Comparison of ENCODE assay signal across 26 mouse cellular contexts in genomic region chr7:28326457-28326856, GRCm38 (mm10). TPM values are rescaled to one million over a fixed set of nuclear protein-coding genes. Genes with fewer than 3 reads are reported as not detected.
DNase-seq lines count a peak whose midpoint lies in the region; ATAC-seq and TF ChIP-seq lines count a peak whose summit lies in the region.
"Had no signal": no experiment of that assay in that cellular context is flagged by ENCODE, and none has a peak within 500 bp of the region (broad histone marks: within the 10 kb centered on the region; RNA-seq: fewer than 3 reads in every experiment).

No protein-coding gene starts in this region.

- peak; percentile 30 for DNase-seq in CD4-positive, CD25-positive, alpha-beta regulatory T cell, adult 2 months (ENCODE audit: low read depth, low spot score)
- no peak for DNase-seq in layer of hippocampus, adult 2 months (ENCODE audit: low spot score in 2 of 2)
- no peak for DNase-seq in layer of hippocampus, adult 11-12 months (ENCODE audit: low spot score)
- DNase-seq in retina, embryonic 14.5 days (ENCODE audit: low spot score), result peak; percentile 31
- DNase-seq in retina, postnatal 1 day, result no peak
- no peak for DNase-seq in adrenal gland, adult 18-20 months (ENCODE audit: low spot score in 2 of 2)
- DNase-seq in spleen, postnatal 4 days (ENCODE audit: low spot score in 2 of 2), result no peak
- DNase-seq: adrenal gland, postnatal 10 days; cerebellum, adult 9-11 months; heart, postnatal 14 days; midbrain, embryonic 14.5 days; right cerebral cortex, postnatal 25 days had no signal

- no peak overlapping the region for H3K27ac ChIP-seq in layer of hippocampus, adult 2 months
- H3K27ac ChIP-seq: forebrain, embryonic 15.5 days; hindbrain, embryonic 13.5 days; limb, embryonic 10.5 days; liver, embryonic 12.5 days; lung, embryonic 15.5 days; neural tube, embryonic 15.5 days had no signal

- H3K4me3 ChIP-seq in layer of hippocampus, adult 2 months, result no peak overlapping the region
- H3K4me3 ChIP-seq: forebrain, embryonic 15.5 days; heart, embryonic 12.5 days; hindbrain, embryonic 13.5 days; limb, embryonic 10.5 days; liver, embryonic 12.5 days; lung, embryonic 15.5 days; myocyte; neural tube, embryonic 15.5 days had no signal

- TF ChIP-seq CTCF in layer of hippocampus, adult 2 months (conservative IDR thresholded peaks at IDR 0.05), result peak; percentile 67

- ATAC-seq in CD4-positive, CD25-positive, alpha-beta regulatory T cell, adult 4 months, result no peak
- ATAC-seq: forebrain, embryonic 15.5 days; intestine, embryonic 16.5 days; liver, embryonic 12.5 days; Patski had no signal

RNA-seq across cellular contexts. Expression of gene Supt5, which starts 12.1 kb away (rescaled TPM):
- polyA plus RNA-seq in CD4-positive, CD25-positive, alpha-beta regulatory T cell, adult 4 months (2017; shearing (Covaris generic)), result 100 to 1,000 TPM; 121 to 229 TPM
- total RNA-seq in layer of hippocampus, adult 2 months (2021), result 100 to 1,000 TPM; 117 to 123 TPM
- 100 to 1,000 TPM; 143 to 193 TPM for total RNA-seq in adrenal gland, adult 18-20 months (2021)

RNA-seq across cellular contexts. Expression of gene Timm50, which starts 14.6 kb away (rescaled TPM):
- 10 to 100 TPM; 35.3 to 36.3 TPM for polyA plus RNA-seq in CD4-positive, CD25-positive, alpha-beta regulatory T cell, adult 4 months (2017; shearing (Covaris generic))
- 10 to 100 TPM; 37.8 to 38.5 TPM for total RNA-seq in layer of hippocampus, adult 2 months (2021)
- total RNA-seq in adrenal gland, adult 18-20 months (2021), result 10 to 100 TPM; 72.4 to 98.0 TPM

RNA-seq across cellular contexts. Expression of gene Rps16, which starts 24.0 kb away (rescaled TPM):
- polyA plus RNA-seq in CD4-positive, CD25-positive, alpha-beta regulatory T cell, adult 4 months (2017; shearing (Covaris generic)), result 1,000 to 10,000 TPM; 1,259 to 1,457 TPM
- 100 to 1,000 TPM; 490 to 496 TPM for total RNA-seq in layer of hippocampus, adult 2 months (2021)
- total RNA-seq in adrenal gland, adult 18-20 months (2021), result 100 to 1,000 TPM; 983 to 986 TPM

RNA-seq across cellular contexts. Expression of gene Dll3, which starts 24.4 kb away (rescaled TPM):
- polyA plus RNA-seq in CD4-positive, CD25-positive, alpha-beta regulatory T cell, adult 4 months (2017; shearing (Covaris generic)), result not detected
- total RNA-seq in layer of hippocampus, adult 2 months (2021), result 1 to 10 TPM; 1.8 to 1.9 TPM
- total RNA-seq in adrenal gland, adult 18-20 months (2021), result under 1 TPM in 1 of 2 experiments, not detected in 1; 0.35 TPM
- total RNA-seq: heart, postnatal 14 days; megakaryocyte, adult 5-6 weeks had no signal
- polyA plus RNA-seq: spleen, adult 2 months had no signal

RNA-seq across cellular contexts. Expression of gene Selenov, which starts 35.5 kb away (rescaled TPM):
- not detected for polyA plus RNA-seq in CD4-positive, CD25-positive, alpha-beta regulatory T cell, adult 4 months (2017; shearing (Covaris generic))
- under 1 TPM; 0.38 to 0.79 TPM for total RNA-seq in layer of hippocampus, adult 2 months (2021)
- not detected for total RNA-seq in adrenal gland, adult 18-20 months (2021)
- total RNA-seq: heart, postnatal 14 days; megakaryocyte, adult 5-6 weeks had no signal
- polyA plus RNA-seq: embryonic facial prominence, embryonic 14.5 days; heart, embryonic 12.5 days; limb, embryonic 10.5 days; liver, embryonic 12.5 days; lung, embryonic 15.5 days; myocyte; Patski; spleen, adult 2 months had no signal

Comparison
In these comparisons a context has a peak if more than half of its experiments do, and no peak if none do; other contexts are left out.
1. DNase-seq: peak in CD4-positive, CD25-positive, alpha-beta regulatory T cell, adult 2 months (single experiment) and retina, embryonic 14.5 days (single experiment); none in layer of hippocampus, adult 2 months (0 of 2), layer of hippocampus, adult 11-12 months (single experiment), retina, postnatal 1 day (single experiment), adrenal gland, adult 18-20 months (0 of 2) and spleen, postnatal 4 days (0 of 2).